19 mouse cellular contexts compared by ENCODE assay signal in the genomic region with DNA sequence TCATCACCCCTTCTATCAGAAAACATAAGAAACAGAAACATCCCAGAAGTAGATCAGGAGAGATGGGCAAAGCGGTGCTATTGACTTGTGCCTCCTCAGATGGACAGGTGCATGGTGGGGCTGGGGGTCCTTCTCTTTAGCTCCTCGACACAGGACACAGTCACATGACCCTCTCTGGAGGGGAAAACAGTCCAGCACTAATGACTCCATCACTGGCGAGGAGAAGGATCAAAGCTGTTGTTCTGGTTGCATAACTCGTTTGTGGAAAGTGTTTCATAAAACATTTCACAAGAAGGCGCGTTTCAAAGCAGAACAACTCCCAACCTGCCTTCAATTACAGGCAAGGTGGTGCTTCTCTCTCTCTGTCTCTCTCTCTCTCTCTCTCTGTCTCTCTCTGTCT. TPM values are rescaled to one million over a fixed set of nuclear protein-coding genes. Genes with fewer than 3 reads are reported as not detected.
"Had no signal": no experiment of that assay in that cellular context is flagged by ENCODE, and none has a peak within 500 bp of the region (broad histone marks: within the 10 kb centered on the region; RNA-seq: fewer than 3 reads in every experiment).

No protein-coding gene starts in this region.

- H3K4me3 ChIP-seq: lung, embryonic 15.5 days had no signal

- DNase-seq: kidney, adult 18-20 months; kidney, adult 9 months; kidney, postnatal 14 days; kidney, postnatal 4 days; liver, postnatal 0 days; midbrain, embryonic 14.5 days; thymus, adult 18-20 months; thymus, postnatal 36 days had no signal

RNA-seq across cellular contexts. Expression of a gene that starts 58.4 kb away (rescaled TPM):
- total RNA-seq: layer of hippocampus, postnatal 14 days; megakaryocyte-erythroid progenitor cell, adult 5-6 weeks had no signal
- polyA plus RNA-seq: limb, embryonic 11.5 days; liver, embryonic 11.5 days; liver, embryonic 14.5 days; midbrain, embryonic 11.5 days; midbrain, embryonic 14.5 days; midbrain, postnatal 0 days; neural tube, embryonic 11.5 days; neural tube, embryonic 14.5 days; spleen, adult 2 months had no signal
